Mouse (Mus musculus): ENCODE data around the gene Uqcrc1.

Gene Uqcrc1

GRCm38 (mm10) chr9:108987704-108988350 lies 51.4 kb downstream of the Uqcrc1 start:
- DNase-seq: peak; percentile 55

GRCm38 (mm10) chr9:108989802-108990461 lies 53.5 kb downstream of the Uqcrc1 start:
- no peak for DNase-seq

- no peak for DNase-seq
Observed at GRCm38 (mm10) chr9:108990462-108990820, 54.0 kb downstream of the Uqcrc1 start.

- peak; percentile 92 for DNase-seq
Observed at GRCm38 (mm10) chr9:108991428-108992084, 55.1 kb downstream of the Uqcrc1 start, which contains the start of gene Pfkfb4. TSS of gene Pfkfb4 (plus strand) at chr9:108991778.

GRCm38 (mm10) chr9:108992085-108992469 lies 55.6 kb downstream of the Uqcrc1 start:
- DNase-seq: no peak

GRCm38 (mm10) chr9:108992620-108993361 lies 56.4 kb downstream of the Uqcrc1 start:
- no peak for DNase-seq

- DNase-seq: no peak
Observed at GRCm38 (mm10) chr9:108996411-108996810, 60.0 kb downstream of the Uqcrc1 start.

GRCm38 (mm10) chr9:108998287-108999166 lies 62.1 kb downstream of the Uqcrc1 start:
- no peak for DNase-seq

GRCm38 (mm10) chr9:108999167-108999526 lies 62.7 kb downstream of the Uqcrc1 start:
- DNase-seq: no peak

Data from thymus, postnatal 4 days (tissue).